19 mouse cellular contexts compared by ENCODE assay signal in the genomic region with DNA sequence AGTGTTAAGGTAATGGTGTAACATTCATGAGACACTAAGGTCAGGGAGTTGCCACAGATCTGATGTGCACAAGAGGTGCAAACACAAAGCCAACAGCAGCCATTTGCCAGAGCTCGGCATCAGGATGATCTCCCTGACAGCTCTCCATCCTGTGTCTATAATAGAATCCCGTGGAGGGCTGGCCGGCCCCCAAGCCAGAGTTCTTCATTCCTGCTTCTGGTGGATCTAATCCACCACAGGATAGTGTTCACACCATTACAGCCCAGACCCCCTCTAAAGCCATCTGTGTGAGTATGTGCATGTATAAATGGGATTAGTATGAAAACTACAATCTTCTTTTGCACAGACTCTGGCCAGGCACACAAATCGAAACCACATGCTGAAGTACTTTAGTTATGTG.
"Had no signal": no experiment of that assay in that cellular context is flagged by ENCODE, and none has a peak within 500 bp of the region (broad histone marks: within the 10 kb centered on the region; RNA-seq: fewer than 3 reads in every experiment).

No protein-coding gene starts in this region.

- DNase-seq: kidney, adult 8-10 months; kidney, postnatal 10 days; kidney, postnatal 36 days; liver, embryonic 13.5 days; lung, adult 2 months; lung, postnatal 14 days; lung, postnatal 4 days; midbrain, embryonic 14.5 days; right cerebral cortex, adult 18-20 months; right cerebral cortex, postnatal 14 days; right cerebral cortex, postnatal 4 days; thymus, adult 2 months; thymus, postnatal 14 days; thymus, postnatal 4 days had no signal

- H3K36me3 ChIP-seq: kidney, embryonic 15.5 days; liver, embryonic 13.5 days; neural tube, embryonic 13.5 days had no signal

- H3K9me3 ChIP-seq: kidney, embryonic 15.5 days; liver, embryonic 13.5 days; neural tube, embryonic 13.5 days had no signal

- H3K4me2 ChIP-seq: kidney, embryonic 15.5 days; liver, embryonic 13.5 days; midbrain, embryonic 11.5 days; neural tube, embryonic 13.5 days had no signal

- H3K27ac ChIP-seq: kidney, embryonic 15.5 days; liver, embryonic 13.5 days; neural tube, embryonic 13.5 days; stomach, postnatal 0 days had no signal

- H3K27me3 ChIP-seq: kidney, embryonic 15.5 days; liver, embryonic 13.5 days; neural tube, embryonic 13.5 days had no signal

- H3K4me3 ChIP-seq: kidney, embryonic 15.5 days; liver, embryonic 13.5 days; myocyte; neural tube, embryonic 13.5 days had no signal

- H3K9ac ChIP-seq: kidney, embryonic 15.5 days; liver, embryonic 13.5 days; neural tube, embryonic 13.5 days had no signal
